Mouse (Mus musculus) liver, embryonic 12.5 days (tissue): ENCODE results near the gene Zzef1. TPM values are rescaled to one million over a fixed set of nuclear protein-coding genes. Genes with fewer than 3 reads are reported as not detected.

Experiments
- ATAC-seq: fragments of 200-750 bp; cut with Nextera tagmentation; 2 replicates; pipeline ENCODE4 v1.8.0; 2017; ENCODE audit warnings: moderate number of reproducible peaks, mild to moderate bottlenecking, moderate library complexity
- H3K27ac ChIP-seq: fragments of 300-500 bp; sonication (generic); 2 replicates; pipeline ENCODE4 v1.5.1; 2016; ENCODE audit warnings: mild to moderate bottlenecking
- H3K27me3 ChIP-seq: fragments of 300-500 bp; sonication (generic); replicated peaks from 2 replicates; pipeline ENCODE4 v1.6.1; 2016; ENCODE audit warnings: mild to moderate bottlenecking, moderate library complexity
- H3K36me3 ChIP-seq: fragments of 300-500 bp; sonication (generic); 2 replicates; pipeline ENCODE4 v1.6.1; 2016; ENCODE audit warnings: mild to moderate bottlenecking, moderate library complexity
- H3K4me1 ChIP-seq: fragments of 300-500 bp; sonication (generic); 2 replicates; pipeline ENCODE4 v1.6.1; 2016
- H3K4me2 ChIP-seq: fragments of 300-500 bp; sonication (generic); 2 replicates; pipeline ENCODE4 v1.6.1; 2016; ENCODE audit warnings: mild to moderate bottlenecking, moderate library complexity
- H3K4me3 ChIP-seq: fragments of 300-500 bp; sonication (generic); 2 replicates; pipeline ENCODE4 v1.5.1; 2016; ENCODE audit warnings: mild to moderate bottlenecking, moderate library complexity
- H3K9ac ChIP-seq: fragments of 300-500 bp; sonication (generic); 2 replicates; pipeline ENCODE4 v1.6.1; 2016; ENCODE audit warnings: mild to moderate bottlenecking, moderate library complexity
- H3K9me3 ChIP-seq: fragments of 300-500 bp; sonication (generic); replicated peaks from 2 replicates; pipeline ENCODE4 v1.6.1; 2016; ENCODE audit warnings: mild to moderate bottlenecking, moderate library complexity
- WGBS: fragments of 180-500 bp; shearing (Covaris S2); methylation state at CpG from one replicate; pipeline ENCODE4 v1.1.7; 2016; ENCODE audit not compliant: insufficient replicate concordance; 5-methylcytosine and 5-hydroxymethylcytosine counted together
- microRNA-seq: library from miRNA; unstranded; fragments of <30 nt; microRNA quantifications from one replicate; pipeline ENCODE4, GENCODE M21; 2017
- polyA plus RNA-seq: library from polyadenylated mRNA; unstranded; fragments of >200 nt; fragmentation: Nextera tagmentation; extraction: Ambion mirVana; gene quantifications from 2 replicates; pipeline ENCODE4 v1.2.1, GENCODE M21; 2016

Gene Zzef1
- polyA plus RNA-seq, 1 experiment from 2014 or later = 6.6 TPM

DNA sequence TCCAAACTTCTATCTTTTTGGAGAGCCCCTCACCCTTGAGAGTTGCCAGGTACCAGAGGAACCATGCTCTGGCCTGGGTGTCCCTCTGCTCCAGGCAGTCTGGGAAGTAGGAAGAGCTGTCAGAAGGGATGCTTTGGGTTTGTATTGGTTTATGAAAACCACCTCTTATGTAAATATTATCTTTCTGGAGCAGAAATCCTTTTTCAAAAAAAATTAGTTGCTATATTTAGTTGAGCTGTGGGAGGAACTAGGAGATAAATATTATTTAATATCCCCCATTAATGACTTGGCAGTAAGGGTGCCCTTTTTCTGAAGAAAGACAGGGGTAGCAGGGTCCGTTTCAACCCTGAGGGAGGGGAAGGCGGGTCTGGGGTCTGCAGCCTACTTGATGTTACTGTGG, 166.4 kb downstream of the Zzef1 start:
- H3K4me1 ChIP-seq = peaks cover 53% of the 10 kb centered on the region
- no peaks in the 10 kb centered on the region for H3K9me3 ChIP-seq
- H3K9ac ChIP-seq = no peak overlapping the region
- H3K4me3 ChIP-seq = peak overlapping the region; percentile 59; the same call in 1 of the 2 replicates
- no peak overlapping the region; the same call in 1 of the 2 replicates for H3K27ac ChIP-seq
- H3K4me2 ChIP-seq = peak overlapping the region; percentile 83
- WGBS = 49% methylated on average over 2 of the region's 2 CpGs
- ATAC-seq = no peak
- H3K36me3 ChIP-seq = no peaks in the 10 kb centered on the region
- H3K27me3 ChIP-seq = peaks cover 54% of the 10 kb centered on the region

DNA sequence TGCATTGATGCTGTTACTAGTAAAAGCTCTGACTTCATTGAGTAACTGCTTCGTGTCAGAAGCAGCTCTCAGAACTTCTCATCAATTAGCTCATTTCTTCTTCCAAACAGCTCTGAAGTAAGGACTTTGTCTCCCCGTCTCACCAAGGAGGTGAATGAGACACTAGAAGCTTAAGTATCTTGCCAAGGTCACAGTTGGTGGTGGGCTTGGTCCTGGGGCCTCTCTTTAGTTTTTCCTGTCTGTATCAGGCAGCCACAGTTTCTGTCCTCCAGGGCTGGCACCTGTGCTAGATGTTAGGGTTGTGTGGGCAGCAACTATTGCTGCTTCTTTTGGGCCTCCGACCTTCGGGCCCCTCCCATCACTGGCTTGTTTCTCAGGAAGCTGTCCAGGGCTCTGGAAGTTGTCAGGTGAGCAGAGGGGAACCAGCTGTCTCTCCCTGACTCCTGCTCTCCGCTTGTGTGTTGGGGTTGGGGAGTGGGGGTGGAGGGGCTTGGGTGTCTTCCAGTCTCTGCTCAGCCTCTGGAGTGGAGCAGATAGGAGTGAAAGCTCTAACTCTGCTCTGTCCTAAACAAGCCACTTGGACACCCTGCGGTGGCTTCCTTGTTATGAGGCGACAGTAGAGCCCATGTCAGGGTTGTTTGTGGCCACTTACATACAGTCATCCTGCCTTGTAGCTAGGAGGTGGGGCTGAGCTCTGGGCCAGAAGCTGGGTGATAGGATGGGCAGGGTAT, 167.2 kb downstream of the Zzef1 start:
- H3K27me3 ChIP-seq = peaks cover 54% of the 10 kb centered on the region
- ATAC-seq = no peak

DNA sequence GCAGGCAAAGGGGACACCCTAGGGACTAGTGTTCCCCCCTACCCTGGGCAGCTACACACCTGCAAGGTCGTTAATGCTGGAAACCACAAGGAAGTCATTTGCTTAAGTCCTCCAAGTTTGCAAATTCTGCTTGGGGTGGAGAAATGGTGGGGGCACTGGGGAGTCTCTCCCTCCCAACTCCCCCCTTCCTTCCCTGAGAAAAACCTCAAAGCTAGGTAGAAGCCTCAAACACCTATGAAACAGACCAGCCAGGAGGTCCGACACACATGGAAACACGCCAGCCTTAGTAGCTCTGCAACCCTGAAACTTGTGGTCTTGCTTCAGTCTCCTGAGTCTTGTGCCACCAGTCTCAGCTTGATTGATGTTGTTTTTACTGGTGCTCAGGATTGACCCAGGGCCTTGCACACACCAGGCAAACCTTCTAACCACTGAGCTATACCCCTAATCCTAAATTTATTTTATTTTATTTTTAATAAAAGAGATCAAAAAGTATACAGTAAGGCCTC, 167.8 kb downstream of the Zzef1 start:
- ATAC-seq = no peak
- H3K4me2 ChIP-seq = peak overlapping the region; percentile 27
- no peaks in the 10 kb centered on the region for H3K36me3 ChIP-seq
- H3K27me3 ChIP-seq = peaks cover 54% of the 10 kb centered on the region
- 0 out of 2 replicates have a peak overlapping the region, but pooled peaks have one; percentile 6 for H3K27ac ChIP-seq
- H3K4me1 ChIP-seq = peaks cover 49% of the 10 kb centered on the region
- WGBS = 61% methylated on average over 3 of the region's 3 CpGs
- no peak overlapping the region for H3K4me3 ChIP-seq
- no peaks in the 10 kb centered on the region for H3K9me3 ChIP-seq
- no peak overlapping the region for H3K9ac ChIP-seq

More for the DNA sequence above, 167.2 kb downstream of the Zzef1 start:
- no peaks in the 10 kb centered on the region for H3K9me3 ChIP-seq
- no peak overlapping the region for H3K9ac ChIP-seq
- H3K27ac ChIP-seq = peak overlapping the region; percentile 6; the same call in 1 of the 2 replicates
- H3K4me3 ChIP-seq = no peak overlapping the region
- WGBS = 36% methylated on average over 7 of the region's 7 CpGs
- H3K4me1 ChIP-seq = peaks cover 49% of the 10 kb centered on the region
- H3K4me2 ChIP-seq = peak overlapping the region; percentile 27
- H3K36me3 ChIP-seq = no peaks in the 10 kb centered on the region

DNA sequence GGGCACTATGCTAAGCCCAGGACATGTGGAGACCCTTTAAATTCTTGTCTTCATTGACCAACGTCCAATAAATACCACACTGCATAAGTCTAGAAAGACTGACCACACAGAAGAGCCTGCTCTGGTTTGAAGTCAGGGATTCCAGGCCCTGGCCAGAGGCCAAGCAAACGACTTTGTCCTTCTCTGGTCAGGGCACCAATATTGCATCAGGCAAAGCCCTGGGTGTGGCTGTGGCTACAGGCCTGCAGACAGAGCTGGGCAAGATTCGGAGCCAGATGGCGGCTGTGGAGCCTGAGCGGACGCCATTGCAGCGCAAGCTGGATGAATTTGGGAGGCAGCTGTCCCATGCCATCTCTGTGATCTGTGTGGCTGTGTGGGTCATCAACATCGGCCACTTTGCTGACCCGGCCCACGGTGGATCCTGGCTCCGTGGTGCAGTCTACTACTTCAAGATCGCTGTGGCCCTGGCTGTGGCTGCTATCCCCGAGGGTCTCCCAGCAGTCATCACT, 179.0 kb downstream of the Zzef1 start:
- Histone ChIP-seq H3K9ac (no peak overlapping the region), H3K36me3 (no peaks in the 10 kb centered on the region), H3K4me1 (no peaks in the 10 kb centered on the region), H3K27ac (no peak overlapping the region), H3K4me2 (no peak overlapping the region), H3K4me3 (no peak overlapping the region), H3K27me3 (no peaks in the 10 kb centered on the region), H3K9me3 (no peaks in the 10 kb centered on the region)
- 80% methylated on average over 13 of the region's 13 CpGs for WGBS
- no peak; the same call in 1 of the 2 replicates for ATAC-seq

Small RNA genes within 50 kb of the gene (microRNA-seq; reads per million reads assigned to microRNA genes)
- gene Gm44467 = not detected

Other genes with a start within 250 kb of the Zzef1 start
- gene Spns3, start 245.7 kb upstream of the Zzef1 start, polyA plus RNA-seq = 1.8 and 2.0 TPM in 2 replicates
- gene Ube2g1, start 188.9 kb upstream of the Zzef1 start, polyA plus RNA-seq = 36.7 and 37.3 TPM in 2 replicates
- 18.3 and 18.6 TPM in 2 replicates for gene Ankfy1, start 106.2 kb upstream of the Zzef1 start, polyA plus RNA-seq
- gene Cyb5d2, start 84 bp upstream of the Zzef1 start, polyA plus RNA-seq = 4.9 and 5.0 TPM in 2 replicates
- 17.5 and 18.9 TPM in 2 replicates for gene Atp2a3, start 164.9 kb downstream of the Zzef1 start, polyA plus RNA-seq
- gene P2rx1, start 202.9 kb downstream of the Zzef1 start, polyA plus RNA-seq = 12.7 and 15.0 TPM in 2 replicates
- 1.8 and 1.9 TPM in 2 replicates for gene Camkk1, start 222.8 kb downstream of the Zzef1 start, polyA plus RNA-seq